6 mouse cellular contexts compared by ENCODE assay signal in the genomic region with DNA sequence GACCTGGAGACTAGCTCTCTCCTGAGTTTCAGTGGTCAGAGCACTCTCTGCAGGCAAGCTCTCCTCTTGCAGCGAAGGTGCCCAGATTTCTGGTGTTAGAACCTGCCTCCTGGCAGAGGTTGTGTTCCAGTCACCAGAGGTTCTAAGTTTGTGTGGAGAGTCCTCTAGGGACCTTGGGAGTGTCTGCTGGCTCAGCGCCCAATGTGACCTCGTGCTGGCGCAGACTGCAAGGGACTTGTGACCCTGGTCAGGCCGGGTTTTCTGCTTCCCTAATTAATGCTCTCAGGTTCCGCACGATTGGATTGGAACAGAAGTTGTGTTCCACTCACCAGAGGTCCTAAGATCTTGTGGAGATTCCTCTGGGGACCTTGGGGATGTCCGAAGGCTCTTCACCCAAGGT.
A peak's percentile ranks its signal among the peaks of the same experiment; 100 is the strongest.
DNase-seq lines count a peak whose midpoint lies in the region; ATAC-seq and TF ChIP-seq lines count a peak whose summit lies in the region.
"Not testable (repeated sequence)": the region's sequence is repeated elsewhere in the genome, so short reads cannot be mapped to it uniquely, and the experiment has no call there.

No protein-coding gene starts in this region.

- TF ChIP-seq POLR2A in kidney, adult 2 months (IDR thresholded peaks at IDR 0.05; ENCODE audit: low read depth, low read length) = not testable (repeated sequence)

- H3K27me3 ChIP-seq in kidney, adult 2 months (replicated peaks; ENCODE audit: control insufficient read depth, insufficient read depth, low read length); kidney, postnatal 0 days (ENCODE audit: insufficient read depth, low read length): not testable (repeated sequence)

- H3K9ac ChIP-seq in kidney, postnatal 0 days (ENCODE audit: low read depth, low read length) = not testable (repeated sequence)

- not testable (repeated sequence) for H3K9me3 ChIP-seq in kidney, postnatal 0 days (replicated peaks; ENCODE audit: low read length)

- 29% methylated on average over 8 of the region's 8 CpGs for WGBS in kidney, adult 2 months
- 63% methylated on average over 8 of the region's 8 CpGs for WGBS in kidney, postnatal 0 days

- not testable (repeated sequence) for H3K36me3 ChIP-seq in kidney, adult 2 months (ENCODE audit: control insufficient read depth, insufficient read depth, low read length); kidney, postnatal 0 days (ENCODE audit: insufficient read depth, low read length)

- not testable (repeated sequence) for TF ChIP-seq CTCF in kidney, adult 2 months (conservative IDR thresholded peaks at IDR 0.05; ENCODE audit: insufficient read depth, insufficient read length, low read depth, low read length); kidney, postnatal 0 days (IDR thresholded peaks at IDR 0.05; ENCODE audit: low read depth)

- ATAC-seq in kidney, postnatal 0 days (replicated peaks; ENCODE audit: low FRiP score, low read depth) = peak; percentile 59; the same call in 1 of the 2 replicates

- peak; percentile 48 for DNase-seq in adrenal gland, postnatal 10 days
- peak; percentile 50 to 59 for DNase-seq in adrenal gland, postnatal 36 days
- peak; percentile 78 for DNase-seq in kidney, adult 2 months
- DNase-seq in kidney, postnatal 0 days (ENCODE audit: low spot score) = not testable (repeated sequence)
- DNase-seq in kidney, postnatal 25 days = peak; percentile 70 to 82
- DNase-seq in ovary, postnatal 36 days (ENCODE audit: low spot score) = peak; percentile 8

- H3K4me3 ChIP-seq in kidney, adult 2 months (ENCODE audit: insufficient read depth, low read depth, low read length); kidney, postnatal 0 days (replicated peaks; ENCODE audit: low read depth, low read length): not testable (repeated sequence)

- not testable (repeated sequence) for H3K4me1 ChIP-seq in kidney, adult 2 months (ENCODE audit: control insufficient read depth, insufficient read depth, low read length); kidney, postnatal 0 days (replicated peaks; ENCODE audit: insufficient read depth, low read length)

- not testable (repeated sequence) for H3K27ac ChIP-seq in kidney, adult 2 months (ENCODE audit: insufficient read depth, low read depth, low read length); kidney, postnatal 0 days

- not testable (repeated sequence) for H3K4me2 ChIP-seq in kidney, postnatal 0 days (ENCODE audit: low read length)
